Mouse (Mus musculus) limb, embryonic 10.5 days (tissue): Measurements from ENCODE around the gene Hpse2. TPM values are rescaled to one million over a fixed set of nuclear protein-coding genes. Genes with fewer than 3 reads are reported as not detected.
A peak's percentile ranks its signal among the peaks of the same experiment; 100 is the strongest.

ENCODE experiments used
- DNase-seq: peaks from one replicate; pipeline ENCODE4 v3.0.0-alpha.2; 2017; ENCODE audit warnings: low spot score
- H3K27ac ChIP-seq: fragments of 300-500 bp; sonication (generic); 2 replicates; pipeline ENCODE4 v1.5.1; 2016; ENCODE audit warnings: mild to moderate bottlenecking
- H3K27me3 ChIP-seq: fragments of 300-500 bp; sonication (generic); 2 replicates; pipeline ENCODE4 v1.6.1; 2016; ENCODE audit warnings: low read depth, mild to moderate bottlenecking; ENCODE audit not compliant: poor library complexity, severe bottlenecking
- H3K36me3 ChIP-seq: fragments of 300-500 bp; sonication (generic); 2 replicates; pipeline ENCODE4 v1.6.1; 2016; ENCODE audit warnings: mild to moderate bottlenecking, moderate library complexity
- H3K4me1 ChIP-seq: fragments of 300-500 bp; sonication (generic); 2 replicates; pipeline ENCODE4 v1.6.1; 2016
- H3K4me3 ChIP-seq: fragments of 300-500 bp; sonication (generic); 2 replicates; pipeline ENCODE4 v1.5.1; 2016; ENCODE audit warnings: mild to moderate bottlenecking, moderate library complexity
- H3K9me3 ChIP-seq: fragments of 300-500 bp; sonication (generic); replicated peaks from 2 replicates; pipeline ENCODE4 v1.6.1; 2016; ENCODE audit warnings: mild to moderate bottlenecking
- WGBS: fragments of 180-500 bp; shearing (Covaris S2); methylation state at CpG from one replicate; pipeline ENCODE4 v1.1.7; 2016; 5-methylcytosine and 5-hydroxymethylcytosine counted together
- polyA plus RNA-seq: library from polyadenylated mRNA; unstranded; fragments of >200 nt; fragmentation: Nextera tagmentation; extraction: Ambion mirVana; gene quantifications from 2 replicates; pipeline ENCODE4 v1.2.1, GENCODE M21; 2016

Hpse2 gene
- polyA plus RNA-seq, 1 experiment from 2014 or later = 6.0 TPM

DNA sequence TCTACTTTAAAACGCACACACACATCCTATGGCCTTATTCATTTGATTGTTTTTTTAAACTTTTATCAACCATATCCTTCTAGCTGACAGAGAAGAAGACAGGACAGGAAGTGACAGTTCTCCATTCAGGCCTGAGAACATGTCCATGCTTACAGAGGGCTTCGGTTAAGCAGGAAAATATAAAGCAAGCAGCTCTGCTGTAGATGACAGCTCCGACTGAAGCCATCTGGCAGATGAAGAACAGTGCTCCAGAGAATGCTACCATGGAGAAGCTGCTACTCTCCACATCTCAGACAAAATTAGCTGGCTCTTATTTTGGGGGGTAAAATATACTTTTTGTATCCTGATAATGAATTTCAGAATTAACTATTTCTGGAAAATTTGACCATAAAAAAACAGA lies 246.5 kb downstream of the Hpse2 start:
- 86% methylated on average over 3 of the region's 3 CpGs for WGBS
- Histone ChIP-seq H3K9me3 (no peaks in the 10 kb centered on the region), H3K36me3 (no peaks in the 10 kb centered on the region), H3K27me3 (no peaks in the 10 kb centered on the region), H3K4me1 (no peaks in the 10 kb centered on the region), H3K27ac (no peak overlapping the region), H3K4me3 (no peak overlapping the region)
- DNase-seq = no peak

DNA sequence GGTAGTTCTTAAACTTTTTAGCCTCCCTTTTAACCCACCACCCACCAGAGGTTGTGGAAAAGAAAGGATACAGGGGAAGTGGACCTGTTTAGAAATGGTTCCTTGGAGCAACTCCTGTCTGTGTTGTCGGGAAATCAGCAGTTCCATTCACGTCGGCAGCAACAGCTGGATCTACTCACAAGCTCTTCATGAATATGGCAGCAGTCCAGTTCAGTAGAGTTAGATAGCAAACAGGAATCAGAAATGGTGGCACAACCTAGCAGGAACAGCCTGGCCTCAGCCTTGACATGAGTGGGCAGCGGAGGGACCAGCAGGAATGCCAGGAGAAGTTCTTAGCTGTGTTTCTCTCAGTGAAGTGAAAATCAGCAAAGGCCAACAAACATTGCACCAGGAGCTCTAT lies 278.4 kb downstream of the Hpse2 start:
- 92% methylated on average over 4 of the region's 4 CpGs for WGBS
- no peaks in the 10 kb centered on the region for H3K36me3 ChIP-seq
- no peak overlapping the region for H3K4me3 ChIP-seq
- DNase-seq = no peak
- H3K27me3 ChIP-seq = no peaks in the 10 kb centered on the region
- no peaks in the 10 kb centered on the region for H3K4me1 ChIP-seq
- no peak overlapping the region for H3K27ac ChIP-seq
- no peaks in the 10 kb centered on the region; the same call in 1 of the 2 replicates for H3K9me3 ChIP-seq

DNA sequence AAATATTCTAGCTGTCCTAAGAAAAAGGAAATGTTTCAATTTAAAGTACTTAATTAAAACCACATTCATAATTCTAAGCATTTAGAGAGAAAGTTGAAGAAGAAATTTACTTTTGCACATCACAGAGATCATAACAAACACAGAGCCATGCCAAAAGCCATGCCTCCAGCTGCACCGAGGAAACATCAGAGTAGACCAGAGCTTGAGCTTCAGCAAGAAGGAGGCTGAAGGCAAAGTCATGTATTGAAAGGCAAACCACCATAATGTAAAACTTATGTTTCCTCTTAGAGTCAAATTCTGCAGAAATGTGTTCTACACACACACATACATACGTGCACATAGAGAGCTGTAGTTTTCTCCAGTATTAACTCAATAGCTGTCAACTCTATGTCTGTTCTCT lies 291.2 kb downstream of the Hpse2 start:
- 95% methylated on average over 2 of the region's 2 CpGs for WGBS
- Histone ChIP-seq H3K4me1 (no peaks in the 10 kb centered on the region), H3K36me3 (no peaks in the 10 kb centered on the region), H3K4me3 (no peak overlapping the region), H3K9me3 (no peaks in the 10 kb centered on the region), H3K27ac (no peak overlapping the region), H3K27me3 (no peaks in the 10 kb centered on the region)
- DNase-seq = no peak

DNA sequence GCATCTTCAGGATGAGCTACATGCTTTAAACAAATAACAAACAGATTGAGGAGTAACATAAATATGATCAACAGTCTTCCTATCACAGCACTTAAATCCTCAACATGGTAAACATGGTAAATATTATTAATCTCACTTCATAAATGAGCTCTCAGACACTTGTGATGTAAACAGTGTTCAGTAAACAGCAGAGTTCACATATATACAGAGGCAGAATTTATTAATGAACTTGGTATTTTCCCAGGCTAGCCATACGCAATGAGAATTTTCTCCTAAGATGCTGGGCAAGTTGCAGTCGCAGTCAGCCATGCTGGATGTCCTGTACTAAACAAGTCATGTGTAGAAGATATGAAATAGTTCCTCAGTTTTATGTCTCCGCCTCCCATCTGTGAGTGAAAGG lies 300.9 kb downstream of the Hpse2 start:
- Histone ChIP-seq H3K36me3 (no peaks in the 10 kb centered on the region), H3K4me3 (no peak overlapping the region), H3K27me3 (no peaks in the 10 kb centered on the region), H3K27ac (no peak overlapping the region), H3K4me1 (no peaks in the 10 kb centered on the region), H3K9me3 (no peaks in the 10 kb centered on the region)
- WGBS = 96% methylated on average over 3 of the region's 3 CpGs
- DNase-seq = no peak

DNA sequence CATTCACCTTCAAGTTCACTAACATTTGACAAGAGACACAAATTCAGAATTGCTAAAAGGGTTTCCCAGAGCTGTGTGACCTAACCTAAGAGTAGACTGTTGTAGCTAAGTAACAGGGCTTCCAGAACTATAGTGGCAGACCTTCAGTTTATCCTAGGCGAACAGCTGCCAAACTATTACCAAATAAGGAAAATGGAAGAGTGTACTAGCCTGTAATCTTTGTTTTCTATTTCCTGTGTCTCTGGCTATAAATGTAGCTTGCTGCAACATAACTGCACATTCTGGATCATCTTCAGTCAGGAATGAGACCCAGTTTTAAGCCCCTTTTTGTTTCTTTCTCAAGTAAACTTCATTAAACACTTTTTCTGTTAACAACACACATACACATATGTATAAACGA lies 324.0 kb downstream of the Hpse2 start:
- Histone ChIP-seq H3K27ac (no peak overlapping the region), H3K9me3 (no peaks in the 10 kb centered on the region), H3K4me1 (peaks cover under 1% of the 10 kb centered on the region; the same call in 1 of the 2 replicates), H3K36me3 (no peaks in the 10 kb centered on the region), H3K4me3 (no peak overlapping the region), H3K27me3 (no peaks in the 10 kb centered on the region)
- no peak for DNase-seq
- WGBS = 87% methylated on average over 2 of the region's 2 CpGs

DNA sequence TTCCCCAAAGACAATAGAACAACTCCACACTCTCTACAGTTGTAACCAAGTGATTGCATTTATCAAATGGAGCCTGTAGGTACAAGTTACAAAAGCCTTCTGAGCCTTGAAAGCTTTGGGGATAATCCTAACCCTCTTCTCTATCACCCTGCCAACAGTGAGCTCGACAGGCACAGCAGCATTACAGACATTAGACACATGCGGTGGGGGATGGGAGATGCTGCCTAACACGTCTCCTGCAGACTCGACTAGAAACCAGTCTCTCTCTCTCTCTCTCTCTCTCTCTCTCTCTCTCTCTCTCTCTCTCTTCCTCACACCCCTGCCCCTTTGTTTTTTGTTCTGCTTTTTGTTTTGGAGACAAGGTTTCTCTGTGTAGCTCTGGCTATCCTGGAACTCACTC lies 343.6 kb downstream of the Hpse2 start:
- no peaks in the 10 kb centered on the region for H3K27me3 ChIP-seq
- 42% methylated on average over 4 of the region's 4 CpGs for WGBS
- H3K36me3 ChIP-seq = no peaks in the 10 kb centered on the region
- peaks cover 9% of the 10 kb centered on the region; the same call in 1 of the 2 replicates for H3K4me1 ChIP-seq
- no peak overlapping the region for H3K27ac ChIP-seq
- H3K9me3 ChIP-seq = no peaks in the 10 kb centered on the region; the same call in 1 of the 2 replicates
- H3K4me3 ChIP-seq = no peak overlapping the region
- no peak for DNase-seq

DNA sequence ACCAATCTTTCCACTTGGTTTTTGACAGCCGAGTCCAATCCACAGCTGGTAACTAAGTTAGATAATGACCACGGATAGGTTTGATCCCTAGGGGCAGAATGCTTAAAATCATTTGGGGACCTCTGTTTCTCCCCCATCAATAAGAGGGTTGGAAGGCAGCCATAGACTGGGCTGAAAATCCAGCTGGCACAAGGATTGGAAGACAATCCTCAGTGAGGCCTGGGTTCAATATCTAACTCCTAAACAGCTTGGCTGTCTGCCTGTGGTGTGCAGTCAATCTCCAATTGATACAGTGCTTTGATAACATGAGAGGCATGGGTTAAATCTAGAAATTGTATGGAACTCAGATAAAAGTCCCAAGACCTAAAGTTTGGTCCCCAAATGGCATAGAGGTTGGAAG lies 345.4 kb downstream of the Hpse2 start:
- no peak for DNase-seq
- no peak overlapping the region for H3K27ac ChIP-seq
- H3K27me3 ChIP-seq = no peaks in the 10 kb centered on the region
- WGBS = 87% methylated on average over 2 of the region's 2 CpGs
- H3K4me3 ChIP-seq = no peak overlapping the region
- peaks cover 9% of the 10 kb centered on the region; the same call in 1 of the 2 replicates for H3K4me1 ChIP-seq
- H3K36me3 ChIP-seq = no peaks in the 10 kb centered on the region
- H3K9me3 ChIP-seq = no peaks in the 10 kb centered on the region

DNA sequence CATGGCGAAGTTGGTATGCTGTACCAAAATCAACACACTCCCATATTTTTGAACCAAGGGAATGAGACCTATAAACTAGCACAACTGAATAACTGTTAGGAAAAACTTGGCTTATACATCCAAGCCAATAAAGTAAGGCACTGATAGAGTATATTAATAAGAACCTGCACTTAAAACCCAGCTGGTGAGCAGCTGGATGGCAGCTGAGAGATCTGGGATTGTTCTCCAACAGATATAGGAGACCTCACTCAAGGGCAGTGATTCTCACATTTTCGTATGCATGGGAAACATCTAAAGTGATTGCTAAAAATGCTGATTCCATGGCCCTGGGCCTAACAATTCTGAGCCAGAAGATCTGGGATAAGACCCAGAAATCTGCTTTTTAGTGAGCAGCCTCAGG lies 345.9 kb downstream of the Hpse2 start:
- H3K4me1 ChIP-seq = peaks cover 9% of the 10 kb centered on the region; the same call in 1 of the 2 replicates
- DNase-seq = no peak
- no peaks in the 10 kb centered on the region for H3K9me3 ChIP-seq
- no peaks in the 10 kb centered on the region for H3K27me3 ChIP-seq
- no peak overlapping the region for H3K27ac ChIP-seq
- H3K36me3 ChIP-seq = no peaks in the 10 kb centered on the region
- H3K4me3 ChIP-seq = no peak overlapping the region
- WGBS = 88% methylated on average over 2 of the region's 2 CpGs

DNA sequence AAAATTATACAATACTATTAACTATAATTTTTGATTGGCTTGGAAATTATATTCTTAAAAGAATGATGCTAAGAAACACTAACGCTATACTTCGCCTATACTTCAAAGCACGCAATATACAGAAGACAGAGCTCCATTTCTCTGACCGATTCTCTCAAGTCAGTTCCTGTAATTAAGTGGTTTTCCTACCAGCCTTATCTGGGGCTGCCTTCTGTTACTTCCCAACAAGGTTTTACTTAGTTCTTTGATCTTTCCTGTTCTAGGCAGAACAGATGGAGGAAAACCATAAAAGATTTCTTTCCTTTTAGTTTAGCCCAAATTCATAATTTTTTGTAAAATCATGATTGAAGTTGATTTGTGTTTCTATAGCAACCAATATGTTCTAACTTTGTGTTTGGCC lies 351.8 kb downstream of the Hpse2 start:
- WGBS = 75% methylated on average over 4 of the region's 4 CpGs
- Histone ChIP-seq H3K4me1 (peaks cover 4% of the 10 kb centered on the region; the same call in 1 of the 2 replicates), H3K9me3 (no peaks in the 10 kb centered on the region), H3K27ac (no peak overlapping the region), H3K4me3 (no peak overlapping the region), H3K36me3 (no peaks in the 10 kb centered on the region), H3K27me3 (no peaks in the 10 kb centered on the region)
- no peak for DNase-seq

DNA sequence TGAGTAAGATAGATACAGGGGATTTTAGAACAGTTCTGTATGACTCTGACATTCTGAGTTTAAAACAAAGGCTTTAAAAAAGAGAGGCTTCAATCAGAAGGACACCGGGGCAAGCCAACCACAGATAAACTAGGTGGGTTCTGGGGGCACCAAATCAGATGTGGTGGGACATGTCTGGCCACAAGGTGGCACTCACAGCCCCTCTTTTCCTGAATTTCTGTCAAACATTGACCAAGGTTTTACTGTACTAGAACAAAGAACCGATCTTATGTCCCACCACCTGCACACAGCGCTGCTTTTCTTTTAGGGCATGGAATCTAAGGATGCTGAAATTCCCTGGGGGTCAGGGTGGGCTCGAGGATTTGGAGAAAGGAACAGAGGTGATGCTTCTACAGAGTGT lies 360.9 kb downstream of the Hpse2 start:
- DNase-seq = peak; percentile 67
- H3K27me3 ChIP-seq = no peaks in the 10 kb centered on the region
- H3K36me3 ChIP-seq = no peaks in the 10 kb centered on the region
- no peaks in the 10 kb centered on the region for H3K9me3 ChIP-seq
- 37% methylated on average over 4 of the region's 4 CpGs for WGBS
- H3K27ac ChIP-seq = peak overlapping the region; percentile 56; the same call in 1 of the 2 replicates
- peaks cover 5% of the 10 kb centered on the region; the same call in 1 of the 2 replicates for H3K4me1 ChIP-seq
- H3K4me3 ChIP-seq = no peak overlapping the region

DNA sequence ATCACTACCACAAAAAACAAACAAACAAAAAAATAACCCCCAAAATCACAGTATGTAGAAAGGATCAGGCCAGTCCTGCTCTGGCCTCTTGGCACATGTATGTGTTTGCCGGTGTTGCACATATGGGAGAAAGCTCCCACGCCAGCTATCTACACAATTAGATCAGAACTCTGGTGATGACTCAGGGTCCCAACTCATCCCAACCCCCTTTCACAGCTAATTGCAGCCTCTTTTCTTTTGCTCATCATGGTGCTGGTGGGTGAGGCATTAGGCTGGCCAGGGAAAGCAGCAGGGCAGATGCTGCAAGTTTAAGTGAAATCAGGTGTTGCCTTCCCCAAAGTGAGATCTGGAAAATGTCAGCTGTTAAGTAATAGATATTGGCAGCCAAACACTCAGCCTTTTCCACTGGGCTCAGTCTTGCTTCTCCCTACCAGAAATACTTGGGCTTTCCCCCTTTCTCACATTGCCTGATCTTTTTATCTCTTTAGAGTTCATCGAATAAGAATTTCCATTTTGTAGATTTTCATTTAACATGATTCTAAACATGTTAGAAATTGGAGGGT lies 365.5 kb downstream of the Hpse2 start:
- Histone ChIP-seq H3K27ac (no peak overlapping the region), H3K4me3 (no peak overlapping the region), H3K27me3 (no peaks in the 10 kb centered on the region), H3K9me3 (no peaks in the 10 kb centered on the region), H3K4me1 (peaks cover 13% of the 10 kb centered on the region), H3K36me3 (no peaks in the 10 kb centered on the region)
- WGBS = 74% methylated on average over 3 of the region's 3 CpGs
- no peak for DNase-seq

DNA sequence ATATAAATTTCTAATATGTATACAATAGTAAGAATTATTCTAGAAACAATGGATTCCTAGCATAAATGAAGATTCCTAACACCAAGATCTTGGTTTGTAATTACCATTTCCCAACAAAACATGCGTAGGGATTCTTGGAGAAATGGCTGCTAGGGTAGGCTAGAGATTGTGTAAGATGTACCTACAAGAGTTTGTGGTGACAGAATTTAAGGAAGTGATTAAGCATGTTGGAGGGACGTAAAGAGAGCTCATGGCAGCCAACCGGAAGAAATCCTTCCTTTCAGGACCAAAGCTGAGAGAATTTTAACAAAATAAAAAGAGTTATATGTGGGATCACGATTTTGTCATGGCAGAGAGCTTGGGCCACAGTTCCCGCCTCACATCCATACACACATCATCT lies 369.4 kb downstream of the Hpse2 start:
- Histone ChIP-seq H3K36me3 (no peaks in the 10 kb centered on the region), H3K4me3 (no peak overlapping the region), H3K27ac (no peak overlapping the region), H3K9me3 (no peaks in the 10 kb centered on the region), H3K4me1 (peaks cover 19% of the 10 kb centered on the region), H3K27me3 (no peaks in the 10 kb centered on the region)
- 88% methylated on average over 5 of the region's 5 CpGs for WGBS
- DNase-seq = no peak

DNA sequence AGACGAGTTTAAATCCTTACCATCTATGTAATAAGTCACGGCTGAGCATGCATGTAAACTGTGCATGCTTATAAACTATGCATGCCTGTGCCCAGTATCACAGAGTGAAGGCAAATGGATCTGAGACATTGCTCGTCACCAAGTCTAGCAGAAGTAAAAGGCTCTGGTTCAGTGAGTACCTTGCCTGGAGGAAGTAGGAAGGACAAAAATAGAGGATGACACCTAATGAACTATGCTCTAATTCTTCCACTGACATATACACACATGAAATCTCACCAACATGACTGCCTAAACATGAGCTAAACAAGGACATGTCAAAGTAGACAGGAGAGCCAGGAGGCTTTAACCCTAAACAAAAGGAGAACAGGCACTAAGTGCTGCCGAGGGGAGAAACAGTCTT lies 391.7 kb downstream of the Hpse2 start:
- 90% methylated on average over 4 of the region's 4 CpGs for WGBS

DNA sequence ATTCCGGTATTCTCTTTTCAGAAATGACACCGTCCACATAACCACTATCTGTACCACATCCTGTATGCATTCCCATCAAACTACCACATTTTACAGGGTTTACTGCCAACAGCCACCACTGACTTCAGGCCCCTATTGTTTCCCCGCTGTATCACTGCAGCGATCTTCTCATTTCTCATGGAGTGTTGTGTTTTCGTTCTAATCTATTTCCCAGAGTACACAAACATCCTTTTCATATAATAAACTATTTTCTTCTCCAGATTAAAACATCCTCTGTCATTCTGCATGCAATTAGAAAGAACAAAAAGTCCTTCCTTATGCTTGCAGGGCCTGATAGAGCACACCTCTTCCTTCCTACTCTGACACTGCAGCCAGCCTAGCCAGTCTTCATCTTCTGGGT lies 399.3 kb downstream of the Hpse2 start:
- no peaks in the 10 kb centered on the region for H3K36me3 ChIP-seq
- no peaks in the 10 kb centered on the region for H3K4me1 ChIP-seq
- WGBS = 91% methylated on average over 5 of the region's 5 CpGs

More for the DNA sequence above, 391.7 kb downstream of the Hpse2 start:
- H3K4me1 ChIP-seq = no peaks in the 10 kb centered on the region
- no peak overlapping the region for H3K4me3 ChIP-seq
- H3K27me3 ChIP-seq = no peaks in the 10 kb centered on the region
- no peak for DNase-seq
- no peaks in the 10 kb centered on the region for H3K9me3 ChIP-seq
- no peak overlapping the region for H3K27ac ChIP-seq
- H3K36me3 ChIP-seq = no peaks in the 10 kb centered on the region

More for the DNA sequence above, 399.3 kb downstream of the Hpse2 start:
- H3K4me3 ChIP-seq = no peak overlapping the region
- peaks cover 2% of the 10 kb centered on the region; the same call in 1 of the 2 replicates for H3K9me3 ChIP-seq
- no peaks in the 10 kb centered on the region for H3K27me3 ChIP-seq
- H3K27ac ChIP-seq = no peak overlapping the region
- DNase-seq = no peak
